Mouse (Mus musculus) cerebellum, adult 18-20 months (tissue): ENCODE measurements at regions not wholly inside any gene's neighbourhood (a gene's known extent, or its start where the extent isn't known, plus 50 kb on each side); places are given as distances from the start of the nearest gene placed in this dataset.

ENCODE experiments used
- DNase-seq, 2 experiments: peaks; one replicate each; pipeline ENCODE4 v3.0.0; 2021

- DNase-seq, result no peak
Measured at GRCm38 (mm10) chr9:89532435-89532834, 90.5 kb downstream of the Minar1 start.

- no peak for DNase-seq
Measured at GRCm38 (mm10) chr9:89524137-89524536, 98.8 kb downstream of the Minar1 start.

GRCm38 (mm10) chr9:89523705-89524104, 99.2 kb downstream of the Minar1 start:
- no peak for DNase-seq

- DNase-seq, result no peak
Measured at GRCm38 (mm10) chr9:89508407-89509101, 114.4 kb downstream of the Minar1 start.

- no peak for DNase-seq
Measured at GRCm38 (mm10) chr9:89502083-89502482, 120.8 kb downstream of the Minar1 start.

- no peak for DNase-seq
Measured at GRCm38 (mm10) chr9:89497399-89497749, 125.6 kb downstream of the Minar1 start.

GRCm38 (mm10) chr9:89496729-89497398, 126.1 kb downstream of the Minar1 start:
- no peak for DNase-seq

GRCm38 (mm10) chr9:89487601-89488000, 135.3 kb downstream of the Minar1 start:
- no peak for DNase-seq

- DNase-seq, result no peak
Measured at GRCm38 (mm10) chr9:89479406-89479805, 143.5 kb downstream of the Minar1 start.

- peak; percentile 44 to 68 for DNase-seq
Measured at GRCm38 (mm10) chr9:89461190-89461589, 161.7 kb downstream of the Minar1 start.

GRCm38 (mm10) chr9:89456666-89457065, 166.3 kb downstream of the Minar1 start:
- DNase-seq, result no peak

GRCm38 (mm10) chr9:89449656-89450055, 173.3 kb downstream of the Minar1 start:
- no peak for DNase-seq
